Mouse (Mus musculus) adrenal gland, adult 10 weeks (tissue): ENCODE results near the gene Slc30a2. TPM values are rescaled to one million over a fixed set of nuclear protein-coding genes. Genes with fewer than 3 reads are reported as not detected.

Experiments used
- polyA plus RNA-seq: library from polyadenylated mRNA; stranded (reverse); fragments of 350-450 nt; fragmentation: Illumina TruSeq; extraction: RNeasy Lipid Tissue Mini Kit (QIAGEN cat#74804); gene quantifications from one replicate; pipeline ENCODE4 v1.2.3, GENCODE M21; 2014; ENCODE audit warnings: low read depth, low replicate concordance

Gene Slc30a2
- 20.3 TPM for polyA plus RNA-seq

GRCm38 (mm10) chr4:134343071-134344031 lies at the start of gene Slc30a2:
TSS of gene Slc30a2 (plus strand) at chr4:134343181.

GRCm38 (mm10) chr4:134314876-134315275 lies 28.1 kb upstream of the Slc30a2 start, which contains the start of gene Trim63:
TSS of gene Trim63 (plus strand) at chr4:134315120.

GRCm38 (mm10) chr4:134383750-134384149 lies 40.8 kb downstream of the Slc30a2 start, which contains the start of gene Extl1:
TSS of gene Extl1 (minus strand) at chr4:134383850.

DNA sequence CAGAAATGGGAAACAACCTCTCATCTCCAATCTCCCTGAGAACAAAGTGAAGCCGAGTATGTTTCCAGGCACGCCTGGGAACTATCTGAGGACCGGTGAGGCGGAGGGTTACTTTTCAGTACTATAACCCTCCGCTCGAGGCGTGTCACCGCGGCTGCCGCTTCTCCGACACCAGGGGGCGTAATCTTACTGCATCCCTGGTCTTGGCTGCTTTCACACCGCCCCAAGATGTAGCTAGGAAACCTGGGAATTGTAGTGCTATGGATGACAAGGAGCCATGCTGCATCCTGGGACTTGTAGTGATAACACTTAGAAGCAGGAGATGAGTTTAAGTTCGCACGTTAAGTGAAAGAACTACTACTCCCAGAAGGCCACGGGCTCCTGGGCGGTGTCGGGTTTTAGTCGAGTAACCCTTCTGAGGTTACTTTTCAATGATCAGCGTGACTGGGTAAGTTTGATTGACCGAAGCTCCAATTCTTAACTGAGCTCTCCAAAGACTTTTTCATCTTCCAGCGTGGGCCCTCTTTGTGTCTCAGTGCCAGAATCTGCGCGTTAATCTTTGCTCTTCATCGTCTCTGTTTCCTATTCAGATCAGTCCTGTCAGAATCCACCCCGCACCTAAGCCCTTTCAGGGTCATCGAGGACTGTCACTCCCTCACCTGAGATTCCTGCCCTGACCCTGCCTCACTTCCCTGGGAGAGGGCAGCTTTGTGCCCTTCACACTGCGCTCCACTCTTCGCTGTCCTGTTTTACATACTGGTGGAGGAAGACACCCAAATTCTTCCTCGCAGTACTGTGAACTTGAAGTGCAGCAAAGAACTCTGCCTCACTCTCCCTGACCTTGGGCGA lies 53.2 kb downstream of the Slc30a2 start, which contains the start of gene Pafah2:
Gene Pafah2, plus strand, starts transcription at position 344 of the 849 bp plus-strand sequence.

Other genes with a start within 250 kb of the Slc30a2 start
- gene Cd52, start 248.1 kb upstream of the Slc30a2 start, polyA plus RNA-seq: 22.9 TPM
- not detected for gene Ubxn11, start 240.6 kb upstream of the Slc30a2 start, polyA plus RNA-seq
- 1.6 TPM for gene Sh3bgrl3, start 214.4 kb upstream of the Slc30a2 start, polyA plus RNA-seq
- 7.9 TPM for gene Cep85, start 156.1 kb upstream of the Slc30a2 start, polyA plus RNA-seq
- gene Gm7534, start 140.2 kb upstream of the Slc30a2 start, polyA plus RNA-seq: not detected
- gene Catsper4, start 115.8 kb upstream of the Slc30a2 start, polyA plus RNA-seq: not detected
- not detected for gene Cnksr1, start 104.8 kb upstream of the Slc30a2 start, polyA plus RNA-seq
- not detected for gene E130218I03Rik, start 99.5 kb upstream of the Slc30a2 start, polyA plus RNA-seq
- gene Zfp593, start 97.6 kb upstream of the Slc30a2 start, polyA plus RNA-seq: 0.70 TPM
- not detected for gene Gm30191, start 96.2 kb upstream of the Slc30a2 start, polyA plus RNA-seq
- not detected for gene Grrp1, start 89.1 kb upstream of the Slc30a2 start, polyA plus RNA-seq
- gene Pdik1l, start 55.3 kb upstream of the Slc30a2 start, polyA plus RNA-seq: 23.7 TPM
- not detected for gene Trim63, start 28.1 kb upstream of the Slc30a2 start, polyA plus RNA-seq
- 0.41 TPM for gene Extl1, start 40.7 kb downstream of the Slc30a2 start, polyA plus RNA-seq
- gene Pafah2, start 53.1 kb downstream of the Slc30a2 start, polyA plus RNA-seq: 6.1 TPM
- 34.7 TPM for gene Stmn1, start 125.1 kb downstream of the Slc30a2 start, polyA plus RNA-seq
- gene Paqr7, start 153.5 kb downstream of the Slc30a2 start, polyA plus RNA-seq: 21.2 TPM
- gene Aunip, start 167.8 kb downstream of the Slc30a2 start, polyA plus RNA-seq: 0.64 TPM
- gene Mtfr1l, start 192.2 kb downstream of the Slc30a2 start, polyA plus RNA-seq: 62.9 TPM
- 4.4 TPM for gene Selenon, start 209.0 kb downstream of the Slc30a2 start, polyA plus RNA-seq